Mouse (Mus musculus) stomach, embryonic 14.5 days (tissue): ENCODE measurements around the gene Psma1. TPM values are rescaled to one million over a fixed set of nuclear protein-coding genes. Genes with fewer than 3 reads are reported as not detected.

Experiments
- ATAC-seq: fragments of 200-750 bp; cut with Nextera tagmentation; 2 replicates; pipeline ENCODE4 v1.8.0; 2017; ENCODE audit warnings: low read depth, moderate TSS enrichment; ENCODE audit not compliant: insufficient number of reproducible peaks, insufficient read depth, low FRiP score
- H3K27ac ChIP-seq: fragments of 300-500 bp; sonication (generic); 2 replicates; pipeline ENCODE4 v1.5.1; 2014; ENCODE audit warnings: mild to moderate bottlenecking, low read length, moderate library complexity, mixed read lengths
- H3K27me3 ChIP-seq: fragments of 300-500 bp; sonication (generic); 2 replicates; pipeline ENCODE4 v1.6.1; 2014; ENCODE audit warnings: low read length, control low read depth, mixed read lengths; ENCODE audit not compliant: control insufficient read depth, insufficient read depth
- H3K36me3 ChIP-seq: fragments of 300-500 bp; sonication (generic); 2 replicates; pipeline ENCODE4 v1.6.1; 2014; ENCODE audit warnings: mild to moderate bottlenecking, control low read depth, low read length, moderate library complexity, mixed read lengths; ENCODE audit not compliant: control insufficient read depth, insufficient read depth
- H3K4me1 ChIP-seq: fragments of 300-500 bp; sonication (generic); 2 replicates; pipeline ENCODE4 v1.6.1; 2014; ENCODE audit warnings: low read length, control low read depth, mixed read lengths; ENCODE audit not compliant: control insufficient read depth, insufficient read depth
- H3K4me2 ChIP-seq: fragments of 300-500 bp; sonication (generic); replicated peaks from 2 replicates; pipeline ENCODE4 v1.6.1; 2014; ENCODE audit warnings: low read depth, low read length, control low read depth
- H3K4me3 ChIP-seq: fragments of 300-500 bp; sonication (generic); 2 replicates; pipeline ENCODE4 v1.5.1; 2014; ENCODE audit warnings: low read depth, low read length, control low read depth
- H3K9ac ChIP-seq: fragments of 300-500 bp; sonication (generic); replicated peaks from 2 replicates; pipeline ENCODE4 v1.6.1; 2014; ENCODE audit warnings: low read depth, mild to moderate bottlenecking, control low read depth, low read length, moderate library complexity, mixed read lengths
- H3K9me3 ChIP-seq: fragments of 300-500 bp; sonication (generic); 2 replicates; pipeline ENCODE4 v1.6.1; 2016; ENCODE audit warnings: low read depth, low read length, control low read depth; ENCODE audit not compliant: control insufficient read depth
- WGBS: fragments of 180-500 bp; shearing (Covaris S2); extraction: QIAGEN DNeasy Blood & Tissue Kit; methylation state at CpG from one replicate; pipeline ENCODE4 v1.1.7; 2014; 5-methylcytosine and 5-hydroxymethylcytosine counted together
- polyA plus RNA-seq: library from polyadenylated mRNA; unstranded; fragments of >200 nt; fragmentation: Nextera tagmentation; extraction: Ambion mirVana; gene quantifications from 2 replicates; pipeline ENCODE4 v1.2.1, GENCODE M21; 2014

Psma1 gene
- polyA plus RNA-seq, 1 experiment from 2014 or later = 397 TPM

DNA sequence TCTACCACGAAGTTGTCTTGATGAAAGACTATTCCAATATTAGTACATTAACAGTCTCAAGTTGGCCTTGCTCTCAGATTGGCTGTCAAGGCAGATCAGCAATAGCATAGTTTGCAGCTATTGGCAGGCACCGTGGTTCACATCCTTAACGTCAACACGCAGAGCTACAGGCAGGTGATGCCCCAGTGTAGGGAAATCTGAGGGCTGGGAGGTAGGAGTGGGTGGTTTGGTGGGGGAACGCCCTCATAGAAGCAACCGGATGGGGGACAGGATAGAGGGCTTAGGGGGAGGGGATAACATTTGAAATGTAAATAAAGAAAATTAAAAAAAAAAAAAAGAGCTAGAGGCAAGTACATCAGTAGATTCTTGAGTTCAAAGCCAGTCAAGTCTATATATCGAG, 41.9 kb downstream of the Psma1 start:
- Histone ChIP-seq H3K36me3 (peaks cover 68% of the 10 kb centered on the region), H3K4me1 (no peaks in the 10 kb centered on the region)
- WGBS = 76% methylated on average over 7 of the region's 7 CpGs

DNA sequence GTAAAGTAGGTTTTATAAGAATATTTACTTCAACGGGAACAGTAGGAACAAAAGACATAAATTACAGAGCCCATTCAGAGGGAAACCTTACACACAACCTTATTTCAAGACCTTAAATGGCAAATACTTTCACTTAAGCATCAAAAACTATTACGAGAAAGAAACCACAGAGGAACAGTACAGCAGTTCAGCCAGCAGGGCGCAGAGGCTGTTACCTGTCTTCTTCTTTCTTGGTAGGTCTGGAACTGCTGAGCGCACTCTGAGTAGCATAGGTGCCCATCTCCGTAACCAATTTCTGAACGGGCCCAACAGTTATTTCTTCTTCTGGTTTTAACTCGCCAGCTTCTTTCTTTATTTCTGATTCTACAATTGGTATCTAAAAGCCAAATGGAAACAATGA, 42.9 kb downstream of the Psma1 start:
- Histone ChIP-seq H3K4me1 (no peaks in the 10 kb centered on the region), H3K4me3 (no peak overlapping the region), H3K4me2 (no peak overlapping the region), H3K36me3 (peaks cover 63% of the 10 kb centered on the region), H3K27me3 (no peaks in the 10 kb centered on the region), H3K9me3 (no peaks in the 10 kb centered on the region), H3K27ac (no peak overlapping the region), H3K9ac (no peak overlapping the region)
- WGBS = 93% methylated on average over 7 of the region's 7 CpGs
- no peak for ATAC-seq

More for the DNA sequence above, 41.9 kb downstream of the Psma1 start:
- Histone ChIP-seq H3K9me3 (no peaks in the 10 kb centered on the region), H3K27ac (no peak overlapping the region), H3K9ac (no peak overlapping the region), H3K4me3 (no peak overlapping the region), H3K4me2 (no peak overlapping the region), H3K27me3 (no peaks in the 10 kb centered on the region)
- no peak for ATAC-seq

DNA sequence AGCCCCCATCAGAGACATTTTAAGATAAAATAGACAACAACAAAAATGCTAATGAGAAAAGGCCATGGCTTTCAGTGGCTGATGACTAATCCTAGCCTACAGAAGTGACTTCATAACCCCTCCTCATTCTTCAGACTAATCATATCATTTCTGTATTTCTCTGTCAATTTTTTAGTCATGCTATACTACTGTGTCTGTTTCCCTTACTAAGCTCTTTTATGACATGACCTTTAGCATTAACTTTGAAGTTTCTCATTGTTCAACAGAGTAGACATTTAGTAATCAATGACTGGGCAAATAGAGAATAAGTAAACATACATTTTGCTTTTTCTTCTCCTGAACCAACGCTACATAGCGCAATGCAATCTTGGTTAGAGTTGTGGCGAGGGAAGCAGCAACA, 44.1 kb downstream of the Psma1 start:
- H3K9ac ChIP-seq = no peak overlapping the region
- H3K4me1 ChIP-seq = no peaks in the 10 kb centered on the region
- no peak overlapping the region for H3K27ac ChIP-seq
- WGBS = 79% methylated on average over 3 of the region's 3 CpGs
- H3K9me3 ChIP-seq = no peaks in the 10 kb centered on the region
- H3K36me3 ChIP-seq = peaks cover 58% of the 10 kb centered on the region
- no peak overlapping the region for H3K4me2 ChIP-seq
- no peak for ATAC-seq
- no peak overlapping the region for H3K4me3 ChIP-seq
- H3K27me3 ChIP-seq = no peaks in the 10 kb centered on the region

DNA sequence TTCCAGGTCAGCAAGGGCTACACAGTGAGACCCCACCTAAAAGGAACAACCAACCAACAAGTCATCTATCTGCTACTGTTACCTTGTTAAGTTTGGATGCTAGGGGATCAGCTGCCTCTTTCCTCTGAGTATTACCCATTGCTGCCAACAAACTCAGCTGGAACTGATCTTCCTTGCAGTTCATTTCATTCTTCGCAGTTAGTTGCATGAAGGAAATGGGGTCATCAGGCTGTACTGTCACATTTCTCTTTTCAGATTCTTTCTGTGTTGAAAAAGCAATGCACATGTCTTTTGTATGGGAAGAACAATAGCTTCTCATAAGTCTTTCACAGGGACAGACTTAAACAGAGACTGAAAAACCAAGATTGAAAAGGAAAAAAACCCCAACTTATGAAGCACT, 49.4 kb downstream of the Psma1 start:
- Histone ChIP-seq H3K4me3 (no peak overlapping the region), H3K9ac (no peak overlapping the region), H3K27ac (no peak overlapping the region), H3K4me2 (no peak overlapping the region), H3K36me3 (peaks cover 45% of the 10 kb centered on the region), H3K27me3 (no peaks in the 10 kb centered on the region), H3K9me3 (no peaks in the 10 kb centered on the region), H3K4me1 (no peaks in the 10 kb centered on the region)
- 95% methylated on average over 1 of the region's 1 CpGs for WGBS
- no peak for ATAC-seq

DNA sequence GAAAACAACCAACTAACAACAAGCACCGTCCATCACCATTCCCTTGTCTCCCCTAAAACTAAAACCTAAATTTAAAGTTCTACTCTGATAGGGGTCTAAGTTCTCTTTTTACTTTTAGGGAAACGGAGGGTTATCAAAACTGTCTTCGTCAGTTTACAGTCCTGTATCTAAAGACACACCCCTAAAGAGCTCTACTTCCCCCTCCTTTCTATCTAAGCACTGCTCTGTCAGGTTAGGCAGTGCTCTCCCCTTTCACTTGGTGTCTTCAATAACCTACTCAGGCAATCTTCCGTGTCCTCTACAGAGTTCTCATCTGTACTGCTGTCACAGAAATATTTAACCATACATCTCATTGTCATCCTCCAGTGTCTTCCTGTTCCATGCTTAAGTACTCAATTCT, 55.5 kb downstream of the Psma1 start:
- H3K27ac ChIP-seq = no peak overlapping the region
- no peak overlapping the region for H3K4me2 ChIP-seq
- no peak overlapping the region for H3K4me3 ChIP-seq
- WGBS = 82% methylated on average over 4 of the region's 4 CpGs
- no peaks in the 10 kb centered on the region for H3K9me3 ChIP-seq
- no peaks in the 10 kb centered on the region for H3K4me1 ChIP-seq
- no peak overlapping the region for H3K9ac ChIP-seq
- H3K36me3 ChIP-seq = peaks cover 45% of the 10 kb centered on the region
- no peak for ATAC-seq
- no peaks in the 10 kb centered on the region for H3K27me3 ChIP-seq

DNA sequence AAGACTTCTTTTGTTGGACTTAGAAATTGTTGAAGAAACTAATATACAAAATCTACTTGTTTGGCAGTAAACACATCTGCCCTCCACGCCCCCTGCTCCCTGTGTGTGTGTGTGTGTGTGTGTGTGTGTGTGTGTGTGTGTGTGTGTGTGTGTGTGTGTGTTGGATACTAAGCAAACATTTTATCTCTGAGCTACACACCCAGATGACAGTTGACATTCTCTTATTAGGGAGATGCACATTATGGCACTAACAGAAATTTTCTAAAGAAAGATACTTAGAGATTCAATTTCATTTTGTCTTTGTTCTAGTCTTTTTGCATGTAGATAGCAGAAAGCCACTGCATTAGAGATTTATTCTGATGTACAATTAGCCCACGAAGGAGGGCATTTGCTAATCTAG, 59.0 kb downstream of the Psma1 start:
- Histone ChIP-seq H3K36me3 (peaks cover 51% of the 10 kb centered on the region), H3K9me3 (no peaks in the 10 kb centered on the region), H3K4me2 (no peak overlapping the region), H3K4me1 (no peaks in the 10 kb centered on the region), H3K4me3 (no peak overlapping the region), H3K27ac (no peak overlapping the region), H3K27me3 (no peaks in the 10 kb centered on the region), H3K9ac (no peak overlapping the region)
- WGBS = 83% methylated on average over 2 of the region's 2 CpGs
- ATAC-seq = no peak

Other genes starting within 250 kb of the Psma1 start
- 29.4 and 30.1 TPM in 2 replicates for gene Rras2, start 158.3 kb downstream of the Psma1 start, polyA plus RNA-seq
- gene Copb1, start 21.4 kb downstream of the Psma1 start, polyA plus RNA-seq = 127 and 135 TPM in 2 replicates
- gene Pde3b, start 139.2 kb upstream of the Psma1 start, polyA plus RNA-seq = 9.8 and 12.1 TPM in 2 replicates